Mouse (Mus musculus): ENCODE data around the gene Etfrf1.

DNA sequence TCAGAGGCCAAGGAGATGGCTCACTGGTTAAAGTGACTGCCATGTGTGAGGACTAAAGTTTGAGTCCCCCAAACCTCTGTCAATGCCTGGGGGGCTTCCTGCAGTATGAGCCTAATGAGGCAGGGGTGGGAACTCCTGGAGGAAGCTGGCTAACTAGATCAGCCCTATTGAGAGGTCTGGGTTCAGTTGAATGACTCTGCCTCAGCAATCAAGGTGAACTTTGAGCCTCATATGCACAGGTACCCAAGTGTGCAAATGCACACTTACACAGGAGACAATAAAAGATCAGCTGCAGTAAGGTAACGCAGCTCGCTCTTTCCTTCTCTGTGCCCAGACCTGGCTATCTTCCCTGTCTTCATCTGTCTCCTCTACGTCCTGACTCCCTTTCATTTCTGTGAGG, 17.9 kb upstream of the Etfrf1 start:
- TF ChIP-seq CTCF (IDR thresholded peaks at IDR 0.05; ENCODE audit: low read depth): no peak
- TF ChIP-seq EP300 (IDR thresholded peaks at IDR 0.05; ENCODE audit: low read depth): no peak

All from heart, postnatal 0 days (tissue).